Mouse (Mus musculus) lung, embryonic 14.5 days (tissue): ENCODE measurements at regions not wholly inside any gene's neighbourhood (a gene's known extent, or its start where the extent isn't known, plus 50 kb on each side); places are given as distances from the start of the nearest gene placed in this dataset.

Experiments
- ATAC-seq: fragments of 200-750 bp; cut with Nextera tagmentation; 2 replicates; pipeline ENCODE4 v1.8.0; 2017; ENCODE audit warnings: mild to moderate bottlenecking, moderate TSS enrichment, moderate library complexity; ENCODE audit not compliant: insufficient read depth
- DNase-seq: peaks from one replicate; pipeline ENCODE4 v3.0.0-alpha.2; 2015
- H3K27ac ChIP-seq: fragments of 300-500 bp; sonication (generic); 2 replicates; pipeline ENCODE4 v1.5.1; 2014; ENCODE audit warnings: low read depth, mild to moderate bottlenecking, moderate library complexity
- H3K27me3 ChIP-seq: fragments of 300-500 bp; sonication (generic); 2 replicates; pipeline ENCODE4 v1.6.1; 2014; ENCODE audit warnings: low read length, control low read depth; ENCODE audit not compliant: insufficient read depth
- H3K36me3 ChIP-seq: fragments of 300-500 bp; sonication (generic); 2 replicates; pipeline ENCODE4 v1.6.1; 2014; ENCODE audit warnings: control low read depth; ENCODE audit not compliant: insufficient read depth
- H3K4me1 ChIP-seq: fragments of 300-500 bp; sonication (generic); 2 replicates; pipeline ENCODE4 v1.6.1; 2014; ENCODE audit warnings: antibody characterized with exemption, control low read depth; ENCODE audit not compliant: insufficient read depth
- H3K4me2 ChIP-seq: fragments of 300-500 bp; sonication (generic); 2 replicates; pipeline ENCODE4 v1.6.1; 2014; ENCODE audit warnings: mild to moderate bottlenecking
- H3K4me3 ChIP-seq: fragments of 300-500 bp; sonication (generic); 2 replicates; pipeline ENCODE4 v1.5.1; 2014; ENCODE audit warnings: low read depth, low read length
- H3K9ac ChIP-seq: fragments of 300-500 bp; sonication (generic); 2 replicates; pipeline ENCODE4 v1.6.1; 2014
- H3K9me3 ChIP-seq: fragments of 300-500 bp; sonication (generic); 2 replicates; pipeline ENCODE4 v1.6.1; 2016; ENCODE audit warnings: low read depth, low read length, control low read depth
- CTCF ChIP-seq: IDR thresholded peaks from 2 replicates; pipeline ENCODE4 v1.5.1; 2016; ENCODE audit warnings: antibody characterized with exemption, low read depth
- WGBS: fragments of 180-500 bp; shearing (Covaris S2); extraction: QIAGEN DNeasy Blood & Tissue Kit; methylation state at CpG from one replicate; pipeline ENCODE4 v1.1.7; 2014; 5-methylcytosine and 5-hydroxymethylcytosine counted together

- H3K4me1 ChIP-seq: no peaks in the 10 kb centered on the region
- no peak for TF ChIP-seq CTCF
- no peaks in the 10 kb centered on the region for H3K9me3 ChIP-seq
- no peaks in the 10 kb centered on the region for H3K27me3 ChIP-seq
- no peak overlapping the region for H3K9ac ChIP-seq
- no peak overlapping the region for H3K4me3 ChIP-seq
- WGBS: 82% methylated on average over 6 of the region's 6 CpGs
- no peak for DNase-seq
- no peak for ATAC-seq
- H3K27ac ChIP-seq: no peak overlapping the region
- H3K36me3 ChIP-seq: no peaks in the 10 kb centered on the region
- no peak overlapping the region for H3K4me2 ChIP-seq
Measured at GRCm38 (mm10) chr5:91708149-91708548, 190.7 kb downstream of the Parm1 start.

DNA sequence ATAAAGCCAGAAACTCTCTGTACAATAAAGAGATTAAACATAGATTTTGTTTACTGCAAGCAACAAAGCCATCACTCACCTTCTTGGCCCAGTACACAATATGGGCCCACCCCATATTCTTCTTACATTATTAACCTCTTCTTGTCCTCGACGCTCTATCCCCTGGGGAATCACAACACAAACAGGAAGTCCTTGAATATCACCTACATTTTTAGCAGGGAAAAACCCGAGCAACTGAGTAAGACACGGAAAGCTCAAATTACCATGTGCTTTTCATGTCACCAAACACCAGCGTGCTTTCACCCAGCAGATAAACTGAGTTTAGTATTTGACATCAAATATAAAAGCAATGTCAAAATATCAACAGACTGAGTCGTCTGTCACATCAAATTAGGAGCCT, 179.7 kb downstream of the Parm1 start:
- WGBS: 48% methylated on average over 6 of the region's 6 CpGs
- no peak for TF ChIP-seq CTCF

GRCm38 (mm10) chr5:91696532-91696931, 179.1 kb downstream of the Parm1 start:
- Histone ChIP-seq H3K4me2 (no peak overlapping the region), H3K27me3 (no peaks in the 10 kb centered on the region), H3K27ac (no peak overlapping the region), H3K4me1 (no peaks in the 10 kb centered on the region), H3K9me3 (no peaks in the 10 kb centered on the region), H3K4me3 (no peak overlapping the region), H3K36me3 (no peaks in the 10 kb centered on the region), H3K9ac (no peak overlapping the region)
- DNase-seq (no peak), ATAC-seq (no peak)
- 85% methylated on average over 6 of the region's 6 CpGs for WGBS
- no peak for TF ChIP-seq CTCF

More for the DNA sequence above, 179.7 kb downstream of the Parm1 start:
- ATAC-seq (no peak), DNase-seq (no peak)
- no peaks in the 10 kb centered on the region for H3K4me1 ChIP-seq
- no peak overlapping the region for H3K9ac ChIP-seq
- no peak overlapping the region for H3K4me3 ChIP-seq
- H3K36me3 ChIP-seq: no peaks in the 10 kb centered on the region
- no peak overlapping the region for H3K27ac ChIP-seq
- H3K4me2 ChIP-seq: no peak overlapping the region
- no peaks in the 10 kb centered on the region for H3K9me3 ChIP-seq
- H3K27me3 ChIP-seq: no peaks in the 10 kb centered on the region

DNA sequence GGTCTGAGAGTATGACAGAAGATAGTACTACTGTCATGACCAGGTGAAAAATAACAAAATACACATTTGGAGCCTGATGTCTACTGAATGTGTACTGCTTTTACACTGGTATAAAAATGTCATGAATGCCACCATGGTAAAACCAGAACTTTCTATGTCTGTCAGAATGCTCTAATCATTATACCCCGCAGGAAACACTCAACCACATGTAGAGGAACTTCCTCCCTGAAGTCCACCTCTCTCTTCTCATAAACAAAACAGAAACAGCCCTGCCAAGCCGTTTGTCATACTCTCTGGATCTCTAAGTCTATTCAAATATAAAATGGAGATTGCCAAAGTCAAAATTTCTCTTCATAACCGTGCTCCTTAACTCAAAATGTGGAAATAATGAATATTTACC, 178.2 kb downstream of the Parm1 start:
- Histone ChIP-seq H3K27me3 (no peaks in the 10 kb centered on the region), H3K27ac (no peak overlapping the region), H3K9me3 (no peaks in the 10 kb centered on the region), H3K36me3 (no peaks in the 10 kb centered on the region), H3K9ac (no peak overlapping the region), H3K4me1 (no peaks in the 10 kb centered on the region), H3K4me3 (no peak overlapping the region), H3K4me2 (no peak overlapping the region)
- WGBS: 58% methylated on average over 3 of the region's 3 CpGs
- DNase-seq: no peak
- ATAC-seq: no peak
- TF ChIP-seq CTCF: no peak

- Histone ChIP-seq H3K36me3 (no peaks in the 10 kb centered on the region), H3K27me3 (no peaks in the 10 kb centered on the region), H3K9me3 (no peaks in the 10 kb centered on the region), H3K4me2 (no peak overlapping the region), H3K4me1 (no peaks in the 10 kb centered on the region), H3K9ac (no peak overlapping the region), H3K4me3 (no peak overlapping the region), H3K27ac (no peak overlapping the region)
- WGBS: 71% methylated on average over 11 of the region's 11 CpGs
- no peak for ATAC-seq
- DNase-seq: no peak
- TF ChIP-seq CTCF: no peak
Measured at GRCm38 (mm10) chr5:91693277-91693676, 175.9 kb downstream of the Parm1 start.

DNA sequence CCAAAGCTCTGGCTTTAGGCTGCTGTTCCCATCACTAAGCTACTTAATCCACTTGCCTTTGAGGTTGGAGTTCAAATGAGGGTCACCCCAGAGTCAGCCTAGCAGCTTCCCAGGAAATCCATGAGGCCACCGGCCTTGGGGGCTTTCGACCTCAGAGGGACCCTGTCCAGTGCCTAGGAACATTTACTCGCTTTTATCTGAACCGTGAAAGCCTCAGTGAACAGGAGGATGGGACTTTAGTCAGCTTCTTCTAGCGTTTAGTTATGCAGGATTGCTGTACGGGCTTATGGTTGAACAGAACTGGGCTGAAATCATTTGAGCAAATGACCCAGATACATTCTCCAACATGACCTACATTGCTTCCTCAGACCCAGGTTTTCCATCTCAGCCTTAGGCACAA, 174.9 kb downstream of the Parm1 start:
- DNase-seq (no peak), ATAC-seq (no peak)

DNA sequence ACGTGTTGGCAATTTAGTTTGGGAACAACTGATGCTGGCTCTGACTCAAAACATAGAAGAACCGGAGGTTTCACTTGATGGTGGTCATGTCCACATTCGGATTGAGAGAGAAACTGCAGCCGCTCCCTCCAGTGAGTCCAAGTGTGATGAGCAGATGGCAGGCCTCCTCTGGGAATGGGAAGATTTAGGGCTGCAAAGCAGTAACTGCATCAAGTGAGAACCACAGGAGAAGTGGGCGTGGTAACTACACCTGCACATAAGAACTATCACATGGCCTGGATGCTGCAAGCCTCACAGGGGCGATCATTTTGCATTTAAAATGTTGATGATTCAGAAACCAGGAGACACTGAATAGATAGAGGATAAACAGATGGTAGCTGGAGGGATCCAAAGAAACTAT, 161.3 kb downstream of the Parm1 start:
- no peak for DNase-seq
- TF ChIP-seq CTCF: no peak
- ATAC-seq: no peak
- no peaks in the 10 kb centered on the region for H3K36me3 ChIP-seq
- no peaks in the 10 kb centered on the region for H3K9me3 ChIP-seq
- H3K4me3 ChIP-seq: no peak overlapping the region
- no peak overlapping the region for H3K27ac ChIP-seq
- H3K4me2 ChIP-seq: no peak overlapping the region
- no peaks in the 10 kb centered on the region for H3K27me3 ChIP-seq
- no peak overlapping the region for H3K9ac ChIP-seq
- H3K4me1 ChIP-seq: no peaks in the 10 kb centered on the region
- WGBS: 73% methylated on average over 6 of the region's 6 CpGs

More for the DNA sequence above, 174.9 kb downstream of the Parm1 start:
- no peaks in the 10 kb centered on the region for H3K4me1 ChIP-seq
- H3K27me3 ChIP-seq: no peaks in the 10 kb centered on the region
- no peak overlapping the region for H3K9ac ChIP-seq
- H3K4me2 ChIP-seq: no peak overlapping the region
- no peaks in the 10 kb centered on the region for H3K36me3 ChIP-seq
- no peaks in the 10 kb centered on the region for H3K9me3 ChIP-seq
- H3K4me3 ChIP-seq: no peak overlapping the region
- WGBS: 40% methylated on average over 6 of the region's 6 CpGs
- H3K27ac ChIP-seq: no peak overlapping the region
- no peak for TF ChIP-seq CTCF
